Mouse (Mus musculus) ES-Bruce4 (cell line): Measurements from ENCODE around the gene Ints7. TPM values are rescaled to one million over a fixed set of nuclear protein-coding genes. Genes with fewer than 3 reads are reported as not detected.

Source experiments
- H3K27ac ChIP-seq: 2 replicates; pipeline ENCODE4 v1.5.1; 2012; ENCODE audit warnings: low read length, inconsistent platforms; ENCODE audit not compliant: insufficient read depth
- H3K27me3 ChIP-seq: 2 replicates; pipeline ENCODE4 v1.6.1; 2012; ENCODE audit warnings: mild to moderate bottlenecking, low read length, inconsistent platforms; ENCODE audit not compliant: control insufficient read depth, poor library complexity, insufficient read depth, severe bottlenecking
- H3K36me3 ChIP-seq: 2 replicates; pipeline ENCODE4 v1.6.1; 2012; ENCODE audit warnings: inconsistent platforms, mild to moderate bottlenecking, low read length, moderate library complexity; ENCODE audit not compliant: control insufficient read depth, poor library complexity, insufficient read depth, severe bottlenecking
- H3K4me1 ChIP-seq: one replicate; pipeline ENCODE4 v1.8.1; 2011; ENCODE audit warnings: low read length; ENCODE audit not compliant: control insufficient read depth, insufficient read depth
- H3K4me3 ChIP-seq: 2 replicates; pipeline ENCODE4 v1.5.1; 2011; ENCODE audit warnings: low read depth, mild to moderate bottlenecking, low read length
- H3K9ac ChIP-seq: 2 replicates; pipeline ENCODE4 v1.6.1; 2012; ENCODE audit warnings: low read depth, mild to moderate bottlenecking, inconsistent platforms; ENCODE audit not compliant: poor library complexity, severe bottlenecking
- H3K9me3 ChIP-seq: replicated peaks from 2 replicates; pipeline ENCODE4 v1.6.1; 2012; ENCODE audit warnings: mild to moderate bottlenecking, low read length, inconsistent platforms; ENCODE audit not compliant: control insufficient read depth, poor library complexity, insufficient read depth, severe bottlenecking
- CTCF ChIP-seq: IDR thresholded peaks from one replicate; pipeline ENCODE4 v1.8.1; 2011; ENCODE audit warnings: low read depth, low read length
- EP300 ChIP-seq: IDR thresholded peaks from 2 replicates; pipeline ENCODE4 v1.6.1; 2011; ENCODE audit warnings: low read depth, low read length; ENCODE audit not compliant: insufficient read depth
- POLR2A ChIP-seq: IDR thresholded peaks from one replicate; pipeline ENCODE4 v1.8.1; 2011; ENCODE audit warnings: low read length; ENCODE audit not compliant: insufficient read depth
- polyA plus RNA-seq: library from polyadenylated mRNA; stranded (reverse); fragments of >200 nt; gene quantifications from 2 replicates; pipeline ENCODE4 v1.2.4, GENCODE M21; 2011; ENCODE audit warnings: low read depth; ENCODE audit not compliant: missing spikeins, insufficient read depth, insufficient read length

Ints7 gene
- polyA plus RNA-seq, 1 experiment = 58.1 TPM

GRCm38 (mm10) chr1:191640848-191641247 lies 65.4 kb downstream of the Ints7 start:
- TF ChIP-seq CTCF = no peak
- TF ChIP-seq POLR2A = no peak
- no peak for TF ChIP-seq EP300
- Histone ChIP-seq H3K27me3 (no peaks in the 10 kb centered on the region), H3K27ac (no peak overlapping the region), H3K4me1 (no peaks in the 10 kb centered on the region), H3K9ac (no peak overlapping the region), H3K36me3 (no peaks in the 10 kb centered on the region), H3K9me3 (no peaks in the 10 kb centered on the region), H3K4me3 (no peak overlapping the region)

GRCm38 (mm10) chr1:191641438-191641837 lies 66.0 kb downstream of the Ints7 start:
- no peak overlapping the region for H3K9ac ChIP-seq
- H3K27ac ChIP-seq = no peak overlapping the region
- no peaks in the 10 kb centered on the region for H3K27me3 ChIP-seq
- no peaks in the 10 kb centered on the region for H3K36me3 ChIP-seq
- H3K4me1 ChIP-seq = no peaks in the 10 kb centered on the region
- H3K4me3 ChIP-seq = no peak overlapping the region
- no peak for TF ChIP-seq POLR2A
- no peak for TF ChIP-seq EP300
- TF ChIP-seq CTCF = no peak
- H3K9me3 ChIP-seq = no peaks in the 10 kb centered on the region

GRCm38 (mm10) chr1:191642903-191643302 lies 67.5 kb downstream of the Ints7 start:
- no peaks in the 10 kb centered on the region for H3K27me3 ChIP-seq
- no peaks in the 10 kb centered on the region for H3K4me1 ChIP-seq
- no peak overlapping the region for H3K27ac ChIP-seq
- H3K36me3 ChIP-seq = no peaks in the 10 kb centered on the region
- no peaks in the 10 kb centered on the region for H3K9me3 ChIP-seq
- H3K9ac ChIP-seq = no peak overlapping the region
- no peak overlapping the region for H3K4me3 ChIP-seq
- no peak for TF ChIP-seq CTCF
- no peak for TF ChIP-seq POLR2A
- TF ChIP-seq EP300 = no peak

- Histone ChIP-seq H3K9ac (no peak overlapping the region), H3K9me3 (no peaks in the 10 kb centered on the region), H3K36me3 (no peaks in the 10 kb centered on the region), H3K27ac (no peak overlapping the region), H3K4me1 (no peaks in the 10 kb centered on the region), H3K4me3 (no peak overlapping the region), H3K27me3 (no peaks in the 10 kb centered on the region; the same call in 1 of the 2 replicates)
- TF ChIP-seq EP300 (no peak), CTCF (no peak), POLR2A (no peak)
These were observed 70.5 kb downstream of the Ints7 start for GRCm38 (mm10) chr1:191645921-191646320.

GRCm38 (mm10) chr1:191647590-191647989 lies 72.2 kb downstream of the Ints7 start:
- Histone ChIP-seq H3K36me3 (no peaks in the 10 kb centered on the region), H3K27me3 (no peaks in the 10 kb centered on the region; the same call in none of the 2 replicates), H3K9me3 (no peaks in the 10 kb centered on the region), H3K4me1 (no peaks in the 10 kb centered on the region), H3K4me3 (no peak overlapping the region), H3K9ac (no peak overlapping the region), H3K27ac (no peak overlapping the region)
- TF ChIP-seq POLR2A (no peak), EP300 (no peak), CTCF (no peak)

- H3K9ac ChIP-seq = no peak overlapping the region
- H3K4me1 ChIP-seq = peaks cover 9% of the 10 kb centered on the region
- H3K27ac ChIP-seq = no peak overlapping the region
- no peak for TF ChIP-seq EP300
- no peak for TF ChIP-seq POLR2A
- no peak for TF ChIP-seq CTCF
- no peaks in the 10 kb centered on the region for H3K36me3 ChIP-seq
- H3K9me3 ChIP-seq = no peaks in the 10 kb centered on the region
- H3K27me3 ChIP-seq = no peaks in the 10 kb centered on the region
- no peak overlapping the region for H3K4me3 ChIP-seq
These were observed 84.0 kb downstream of the Ints7 start for GRCm38 (mm10) chr1:191659441-191659840.
